Mouse (Mus musculus) embryonic fibroblast, embryonic 13.5 days (primary cell): ENCODE measurements around the gene Cadm1.

ENCODE experiments used
- CTCF ChIP-seq: IDR thresholded peaks from 2 replicates; pipeline ENCODE4 v1.5.1; 2011; ENCODE audit warnings: mild to moderate bottlenecking, control low read depth, low read length, moderate library complexity, borderline replicate concordance; ENCODE audit not compliant: insufficient read depth
- POLR2A ChIP-seq: IDR thresholded peaks from 2 replicates; pipeline ENCODE4 v1.6.1; 2011; ENCODE audit warnings: low read depth, mild to moderate bottlenecking, control low read depth, low read length, moderate library complexity

- no peak for TF ChIP-seq CTCF
- no peak for TF ChIP-seq POLR2A
Observed at GRCm38 (mm10) chr9:47715415-47715814, 185.4 kb downstream of the Cadm1 start.
